In genomic region chr17:46966892-46967291, GRCm38 (mm10) we compare ENCODE assay signal across 19 mouse cellular contexts. TPM values are rescaled to one million over a fixed set of nuclear protein-coding genes. Genes with fewer than 3 reads are reported as not detected.
DNase-seq lines count a peak whose midpoint lies in the region; ATAC-seq lines count a peak whose summit lies in the region.
"Had no signal": no experiment of that assay in that cellular context is flagged by ENCODE, and none has a peak within 500 bp of the region (broad histone marks: within the 10 kb centered on the region; RNA-seq: fewer than 3 reads in every experiment).

No protein-coding gene starts in this region.

- ATAC-seq in monocyte, adult 5-6 weeks (replicated peaks; ENCODE audit: insufficient number of reproducible peaks, low FRiP score, low TSS enrichment, poor library complexity, severe bottlenecking): peak; percentile 51
- ATAC-seq: forebrain, postnatal 0 days; hindbrain, embryonic 16.5 days; intestine, postnatal 0 days; midbrain, embryonic 15.5 days had no signal

- DNase-seq in thymus, postnatal 14 days: peak; percentile 9
- no peak for DNase-seq in thymus, postnatal 4 days
- peak; percentile 21 for DNase-seq in ZHBTc4 (ENCODE audit: low read depth, low spot score)
- DNase-seq in adrenal gland, postnatal 14 days: no peak
- no peak for DNase-seq in layer of hippocampus, adult 9-11 months
- no peak for DNase-seq in spleen, adult 12 weeks (ENCODE audit: low spot score)
- DNase-seq: cerebellum, adult 18-20 months; cerebellum, postnatal 14 days; forebrain, postnatal 0 days; gastrocnemius, adult 2 months; lung, postnatal 4 days had no signal

RNA-seq across cellular contexts. Expression of gene Ubr2, which starts 43.5 kb away (rescaled TPM):
- 45.5 to 87.7 TPM (median 46.5 TPM) in 3 replicates for total RNA-seq in monocyte, adult 5-6 weeks (2017)
- 73.5 and 76.3 TPM in 2 replicates for total RNA-seq in adrenal gland, postnatal 14 days (2021)

RNA-seq across cellular contexts. Expression of gene Prph2, which starts 56.6 kb away (rescaled TPM):
- total RNA-seq in monocyte, adult 5-6 weeks (2017): not detected in 3 replicates
- not detected in 2 replicates for total RNA-seq in adrenal gland, postnatal 14 days (2021)
- total RNA-seq: adrenal gland, adult 18-20 months; gastrocnemius, adult 2 months; gastrocnemius, postnatal 4 days; layer of hippocampus, postnatal 14 days; liver, adult 2 months had no signal

Comparison
In these comparisons a context has a peak if more than half of its experiments do, and no peak if none do; other contexts are left out.
1. DNase-seq: peak in thymus, postnatal 14 days (single experiment) and ZHBTc4 (single experiment); none in thymus, postnatal 4 days (single experiment), adrenal gland, postnatal 14 days (single experiment), layer of hippocampus, adult 9-11 months (single experiment) and spleen, adult 12 weeks (single experiment).